8 mouse cellular contexts compared by ENCODE assay signal in genomic region chr2:94157592-94158519, GRCm38 (mm10). TPM values are rescaled to one million over a fixed set of nuclear protein-coding genes. Genes with fewer than 3 reads are reported as not detected.
DNase-seq lines count a peak whose midpoint lies in the region; ATAC-seq lines count a peak whose summit lies in the region.

Hsd17b12 (minus strand) TSS chr2:94157964.

- peak within 1 kb of the TSS; percentile 97 for H3K27ac ChIP-seq in heart, embryonic 10.5 days
- peak within 1 kb of the TSS; percentile 95 for H3K27ac ChIP-seq in kidney, embryonic 15.5 days

- peaks cover 24% of the 10 kb centered on the region for H3K4me1 ChIP-seq in heart, embryonic 10.5 days
- H3K4me1 ChIP-seq in kidney, embryonic 15.5 days: peaks cover 22% of the 10 kb centered on the region

- H3K4me2 ChIP-seq in kidney, embryonic 15.5 days: peak within 1 kb of the TSS; percentile 66

- H3K9me3 ChIP-seq in heart, embryonic 10.5 days: no peaks in the 10 kb centered on the region
- H3K9me3 ChIP-seq in kidney, embryonic 15.5 days (replicated peaks): no peaks in the 10 kb centered on the region

- peak; percentile 95 to 97 for DNase-seq in B cell, adult 2 months
- peak; percentile 100 for DNase-seq in brain, adult 2 months (ENCODE audit: low read depth, low spot score)
- peak; percentile 100 for DNase-seq in heart, embryonic 10.5 days (ENCODE audit: low spot score)
- peak; percentile 99 for DNase-seq in liver
- DNase-seq in spleen, postnatal 4 days (ENCODE audit: low spot score in 2 of 2): peak; percentile 97 to 98

- peak within 1 kb of the TSS; percentile 87 for H3K9ac ChIP-seq in kidney, embryonic 15.5 days

- under 1% methylated on average over 69 of the region's 69 CpGs for WGBS in heart, embryonic 10.5 days
- WGBS in kidney, embryonic 15.5 days: under 1% methylated on average over 69 of the region's 69 CpGs

- peak within 1 kb of the TSS; percentile 91 for H3K4me3 ChIP-seq in heart, embryonic 10.5 days
- peak within 1 kb of the TSS; percentile 95 for H3K4me3 ChIP-seq in kidney, embryonic 15.5 days (replicated peaks)

- H3K36me3 ChIP-seq in heart, embryonic 10.5 days: no peaks in the 10 kb centered on the region
- H3K36me3 ChIP-seq in kidney, embryonic 15.5 days: no peaks in the 10 kb centered on the region

- ATAC-seq in erythroblast, adult 5-6 weeks (replicated peaks; ENCODE audit: low FRiP score, poor library complexity, severe bottlenecking): peak; percentile 99
- ATAC-seq in kidney, embryonic 15.5 days (replicated peaks; ENCODE audit: low FRiP score): peak; percentile 100
- peak; percentile 98 for ATAC-seq in monocyte, adult 5-6 weeks (replicated peaks; ENCODE audit: insufficient number of reproducible peaks, low FRiP score, low TSS enrichment, poor library complexity, severe bottlenecking)

- H3K27me3 ChIP-seq in heart, embryonic 10.5 days (ENCODE audit: insufficient read depth, poor library complexity, severe bottlenecking): no peaks in the 10 kb centered on the region
- no peaks in the 10 kb centered on the region for H3K27me3 ChIP-seq in kidney, embryonic 15.5 days

RNA-seq across cellular contexts. Expression of gene Hsd17b12, which starts in this region (rescaled TPM):
- total RNA-seq in erythroblast, adult 5-6 weeks (2015; ENCODE audit: low replicate concordance): 19.4 and 21.9 TPM in 2 replicates
- 14.9 and 17.3 TPM in 2 replicates for total RNA-seq in erythroblast, adult 5-6 weeks (2017; ENCODE audit: low replicate concordance)
- polyA plus RNA-seq in heart, embryonic 10.5 days (2016; fragmentation: Nextera tagmentation; extraction: Ambion mirVana): 99.6 and 101 TPM in 2 replicates
- polyA plus RNA-seq in kidney, embryonic 15.5 days (2015; fragmentation: Nextera tagmentation; extraction: Ambion mirVana): 130 and 131 TPM in 2 replicates
- total RNA-seq in monocyte, adult 5-6 weeks (2017): 67.9 to 97.6 TPM (median 87.9 TPM) in 3 replicates

Comparison
In these comparisons a context has a peak if more than half of its experiments do, and no peak if none do; other contexts are left out.
1. Peak in every context shown above with its lines: DNase-seq, ATAC-seq, H3K4me3 ChIP-seq and H3K27ac ChIP-seq.